Mouse (Mus musculus) embryonic facial prominence, embryonic 11.5 days (tissue): ENCODE measurements around the gene Ifna16. TPM values are rescaled to one million over a fixed set of nuclear protein-coding genes. Genes with fewer than 3 reads are reported as not detected.

ENCODE experiments used
- ATAC-seq: fragments of 200-750 bp; cut with Nextera tagmentation; replicated peaks from 2 replicates; pipeline ENCODE4 v1.8.0; 2017; ENCODE audit warnings: low read depth; ENCODE audit not compliant: insufficient number of reproducible peaks, low FRiP score, low TSS enrichment
- DNase-seq: peaks from one replicate; pipeline ENCODE4 v3.0.0-alpha.2; 2015; ENCODE audit warnings: low spot score
- H3K27ac ChIP-seq: fragments of 300-500 bp; sonication (generic); replicated peaks from 2 replicates; pipeline ENCODE4 v1.5.1; 2014; ENCODE audit warnings: mild to moderate bottlenecking, low read depth, low read length, control low read depth
- H3K27me3 ChIP-seq: fragments of 300-500 bp; sonication (generic); 2 replicates; pipeline ENCODE4 v1.6.1; 2014; ENCODE audit warnings: mild to moderate bottlenecking, low read length, moderate library complexity, mixed read lengths; ENCODE audit not compliant: control insufficient read depth, insufficient read depth
- H3K36me3 ChIP-seq: fragments of 300-500 bp; sonication (generic); replicated peaks from 2 replicates; pipeline ENCODE4 v1.6.1; 2014; ENCODE audit warnings: low read depth, mild to moderate bottlenecking, low read length, moderate library complexity, mixed read lengths; ENCODE audit not compliant: control insufficient read depth, insufficient read depth
- H3K4me1 ChIP-seq: fragments of 300-500 bp; sonication (generic); 2 replicates; pipeline ENCODE4 v1.6.1; 2014; ENCODE audit warnings: low read length, mixed read lengths; ENCODE audit not compliant: control insufficient read depth, insufficient read depth
- H3K4me2 ChIP-seq: fragments of 300-500 bp; sonication (generic); 2 replicates; pipeline ENCODE4 v1.6.1; 2014; ENCODE audit warnings: low read depth, mild to moderate bottlenecking, control low read depth, low read length, moderate library complexity
- H3K4me3 ChIP-seq: fragments of 300-500 bp; sonication (generic); 2 replicates; pipeline ENCODE4 v1.5.1; 2014; ENCODE audit warnings: low read depth, low read length, control low read depth
- H3K9ac ChIP-seq: fragments of 300-500 bp; sonication (generic); replicated peaks from 2 replicates; pipeline ENCODE4 v1.6.1; 2014; ENCODE audit warnings: mild to moderate bottlenecking, control low read depth, low read length
- H3K9me3 ChIP-seq: fragments of 300-500 bp; sonication (generic); replicated peaks from 2 replicates; pipeline ENCODE4 v1.6.1; 2016; ENCODE audit warnings: mild to moderate bottlenecking, low read length, inconsistent platforms, mixed read lengths; ENCODE audit not compliant: control insufficient read depth
- WGBS: fragments of 180-500 bp; shearing (Covaris S2); extraction: QIAGEN DNeasy Blood & Tissue Kit; methylation state at CpG from one replicate; pipeline ENCODE4 v1.1.7; 2014; 5-methylcytosine and 5-hydroxymethylcytosine counted together
- polyA plus RNA-seq: library from polyadenylated mRNA; unstranded; fragments of >200 nt; fragmentation: Nextera tagmentation; extraction: Ambion mirVana; gene quantifications from 2 replicates; pipeline ENCODE4 v1.2.1, GENCODE M21; 2014

Ifna16 gene
- polyA plus RNA-seq: not detected in 2 replicates

- H3K4me2 ChIP-seq: no peak within 1 kb of the TSS
- H3K27ac ChIP-seq: no peak within 1 kb of the TSS
- ATAC-seq: no peak
- DNase-seq: no peak
- H3K9ac ChIP-seq: no peak within 1 kb of the TSS
- WGBS: 83% methylated on average over 1 of the region's 1 CpGs
- no peaks in the 10 kb centered on the region for H3K27me3 ChIP-seq
- no peaks in the 10 kb centered on the region for H3K36me3 ChIP-seq
- no peak within 1 kb of the TSS for H3K4me3 ChIP-seq
- no peaks in the 10 kb centered on the region for H3K9me3 ChIP-seq
- H3K4me1 ChIP-seq: no peaks in the 10 kb centered on the region
These were observed at the start of gene Ifna16 for GRCm38 (mm10) chr4:88676824-88677223. Gene Ifna16, minus strand, starts transcription at chr4:88676924.

GRCm38 (mm10) chr4:88723497-88724090, 46.9 kb upstream of the Ifna16 start:
- no peaks in the 10 kb centered on the region; the same call in 1 of the 2 replicates for H3K36me3 ChIP-seq
- WGBS: 55% methylated on average over 8 of the region's 8 CpGs
- no peaks in the 10 kb centered on the region for H3K4me1 ChIP-seq
- no peak overlapping the region for H3K9ac ChIP-seq
- no peak overlapping the region for H3K27ac ChIP-seq
- H3K27me3 ChIP-seq: no peaks in the 10 kb centered on the region
- DNase-seq (peak; percentile 34), ATAC-seq (no peak)
- no peak overlapping the region for H3K4me2 ChIP-seq
- H3K4me3 ChIP-seq: no peak overlapping the region
- no peaks in the 10 kb centered on the region for H3K9me3 ChIP-seq

- Histone ChIP-seq H3K9me3 (no peaks in the 10 kb centered on the region), H3K4me3 (peak within 1 kb of the TSS; percentile 96), H3K27ac (peak within 1 kb of the TSS; percentile 94), H3K4me1 (no peaks in the 10 kb centered on the region), H3K36me3 (no peaks in the 10 kb centered on the region; the same call in none of the 2 replicates), H3K9ac (peak within 1 kb of the TSS; percentile 99), H3K4me2 (peak within 1 kb of the TSS; percentile 33), H3K27me3 (no peaks in the 10 kb centered on the region)
- peak; percentile 95 for ATAC-seq
- DNase-seq: peak; percentile 98
- under 1% methylated on average over 77 of the region's 82 CpGs for WGBS
These were observed 45.3 kb upstream of the Ifna16 start, which contains the start of the genes Gm26566 and Klhl9 for GRCm38 (mm10) chr4:88721791-88722721. Gene Gm26566, plus strand, starts transcription at chr4:88721805. Gene Klhl9, minus strand, starts transcription at chr4:88722465.

GRCm38 (mm10) chr4:88718715-88719114, 42.0 kb upstream of the Ifna16 start:
- H3K4me3 ChIP-seq: peak overlapping the region; percentile 24
- ATAC-seq (no peak), DNase-seq (no peak)
- no peak overlapping the region for H3K27ac ChIP-seq
- peak overlapping the region; percentile 43 for H3K4me2 ChIP-seq
- 76% methylated on average over 1 of the region's 1 CpGs for WGBS
- H3K9ac ChIP-seq: no peak overlapping the region
- no peaks in the 10 kb centered on the region; the same call in none of the 2 replicates for H3K36me3 ChIP-seq
- no peaks in the 10 kb centered on the region for H3K4me1 ChIP-seq
- no peaks in the 10 kb centered on the region for H3K27me3 ChIP-seq
- H3K9me3 ChIP-seq: no peaks in the 10 kb centered on the region

GRCm38 (mm10) chr4:88715059-88715458, 38.3 kb upstream of the Ifna16 start:
- Histone ChIP-seq H3K4me1 (no peaks in the 10 kb centered on the region), H3K9ac (no peak overlapping the region), H3K4me2 (no peak overlapping the region), H3K36me3 (no peaks in the 10 kb centered on the region; the same call in 1 of the 2 replicates), H3K9me3 (no peaks in the 10 kb centered on the region), H3K27me3 (no peaks in the 10 kb centered on the region), H3K4me3 (no peak overlapping the region), H3K27ac (no peak overlapping the region)
- no peak for ATAC-seq
- DNase-seq: no peak

- H3K9me3 ChIP-seq: no peaks in the 10 kb centered on the region
- DNase-seq: no peak
- H3K27me3 ChIP-seq: no peaks in the 10 kb centered on the region
- no peak overlapping the region for H3K9ac ChIP-seq
- no peaks in the 10 kb centered on the region; the same call in 1 of the 2 replicates for H3K36me3 ChIP-seq
- no peak for ATAC-seq
- H3K27ac ChIP-seq: no peak overlapping the region
- H3K4me3 ChIP-seq: no peak overlapping the region
- 89% methylated on average over 1 of the region's 1 CpGs for WGBS
- no peaks in the 10 kb centered on the region for H3K4me1 ChIP-seq
- no peak overlapping the region for H3K4me2 ChIP-seq
These were observed 37.6 kb upstream of the Ifna16 start for GRCm38 (mm10) chr4:88714281-88714680.

GRCm38 (mm10) chr4:88707128-88707826, 30.6 kb upstream of the Ifna16 start:
- no peaks in the 10 kb centered on the region for H3K9me3 ChIP-seq
- no peak for ATAC-seq
- H3K4me3 ChIP-seq: no peak overlapping the region
- H3K4me2 ChIP-seq: no peak overlapping the region
- H3K36me3 ChIP-seq: no peaks in the 10 kb centered on the region
- H3K9ac ChIP-seq: no peak overlapping the region
- no peaks in the 10 kb centered on the region for H3K4me1 ChIP-seq
- WGBS: 91% methylated on average over 1 of the region's 1 CpGs
- DNase-seq: no peak
- H3K27ac ChIP-seq: no peak overlapping the region
- no peaks in the 10 kb centered on the region for H3K27me3 ChIP-seq
